Mouse (Mus musculus) midbrain, postnatal 0 days (tissue): ENCODE data around the gene 5330417H12Rik. TPM values are rescaled to one million over a fixed set of nuclear protein-coding genes. Genes with fewer than 3 reads are reported as not detected.

Source experiments
- ATAC-seq: fragments of 200-750 bp; cut with Nextera tagmentation; 2 replicates; pipeline ENCODE4 v1.8.0; 2017; ENCODE audit warnings: moderate number of reproducible peaks, mild to moderate bottlenecking, moderate TSS enrichment, moderate library complexity; ENCODE audit not compliant: low FRiP score
- DNase-seq: peaks from one replicate; pipeline ENCODE4 v3.0.0-alpha.2; 2015; ENCODE audit warnings: low spot score
- H3K27ac ChIP-seq: fragments of 300-500 bp; sonication (generic); 2 replicates; pipeline ENCODE4 v1.5.1; 2014; ENCODE audit warnings: low read depth, mild to moderate bottlenecking, low read length, mixed read lengths
- H3K27me3 ChIP-seq: fragments of 300-500 bp; sonication (generic); 2 replicates; pipeline ENCODE4 v1.6.1; 2014; ENCODE audit warnings: low read length, control low read depth, mixed read lengths; ENCODE audit not compliant: insufficient read depth
- H3K36me3 ChIP-seq: fragments of 300-500 bp; sonication (generic); 2 replicates; pipeline ENCODE4 v1.6.1; 2014; ENCODE audit warnings: low read length, control low read depth, mixed read lengths; ENCODE audit not compliant: insufficient read depth
- H3K4me1 ChIP-seq: fragments of 300-500 bp; sonication (generic); 2 replicates; pipeline ENCODE4 v1.6.1; 2014; ENCODE audit warnings: mild to moderate bottlenecking, control low read depth, antibody characterized with exemption, low read length, mixed read lengths; ENCODE audit not compliant: insufficient read depth
- H3K4me2 ChIP-seq: fragments of 300-500 bp; sonication (generic); 2 replicates; pipeline ENCODE4 v1.6.1; 2014; ENCODE audit warnings: low read depth, mild to moderate bottlenecking, low read length, mixed read lengths; ENCODE audit not compliant: poor library complexity, severe bottlenecking
- H3K4me3 ChIP-seq: fragments of 300-500 bp; sonication (generic); 2 replicates; pipeline ENCODE4 v1.5.1; 2014; ENCODE audit warnings: low read depth, mild to moderate bottlenecking, low read length, moderate library complexity
- H3K9ac ChIP-seq: fragments of 300-500 bp; sonication (generic); replicated peaks from 2 replicates; pipeline ENCODE4 v1.6.1; 2014; ENCODE audit warnings: mild to moderate bottlenecking, low read length, moderate library complexity, mixed read lengths; ENCODE audit not compliant: poor library complexity, severe bottlenecking
- H3K9me3 ChIP-seq: fragments of 300-500 bp; sonication (generic); 2 replicates; pipeline ENCODE4 v1.6.1; 2016; ENCODE audit warnings: low read length, control low read depth
- CTCF ChIP-seq: IDR thresholded peaks from 2 replicates; pipeline ENCODE4 v1.5.1; 2016; ENCODE audit warnings: antibody characterized with exemption, mild to moderate bottlenecking
- WGBS: fragments of 180-500 bp; shearing (Covaris S2); extraction: QIAGEN DNeasy Blood & Tissue Kit; methylation state at CpG from one replicate; pipeline ENCODE4 v1.1.7; 2014; 5-methylcytosine and 5-hydroxymethylcytosine counted together
- polyA plus RNA-seq: library from polyadenylated mRNA; unstranded; fragments of >200 nt; fragmentation: Nextera tagmentation; extraction: Ambion mirVana; gene quantifications from 2 replicates; pipeline ENCODE4 v1.2.1, GENCODE M21; 2015
- total RNA-seq: library from RNA; depleted of rRNA; stranded (reverse); fragments of >200 nt; gene quantifications from 2 replicates; pipeline ENCODE4 v1.2.3, GENCODE M21; 2014

5330417H12Rik gene
- total and polyA plus RNA-seq, 2 experiments from 2014 or later = not detected

DNA sequence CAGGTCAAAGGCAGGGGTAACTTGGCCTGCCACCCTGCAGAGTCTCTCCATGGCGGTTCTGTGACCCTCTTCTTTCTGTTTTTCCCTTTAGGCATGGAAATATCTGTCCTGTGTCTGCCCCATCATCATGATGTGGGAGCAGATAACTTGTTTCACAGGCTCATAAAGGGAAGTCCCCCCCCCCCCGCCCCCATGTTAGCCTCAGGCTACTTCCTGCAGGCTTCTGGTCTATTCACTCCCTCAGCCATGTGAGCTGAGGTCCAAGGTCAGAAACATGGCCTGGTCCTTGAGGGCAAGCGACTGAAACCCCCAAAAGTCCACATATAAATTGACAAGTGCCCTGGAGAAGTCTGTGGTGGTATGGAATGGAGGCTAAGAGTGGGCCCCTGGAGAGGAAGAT lies 4.8 kb downstream of the 5330417H12Rik start:
- Histone ChIP-seq H3K9me3 (no peaks in the 10 kb centered on the region), H3K4me3 (no peak overlapping the region), H3K27me3 (no peaks in the 10 kb centered on the region), H3K27ac (no peak overlapping the region), H3K4me2 (no peak overlapping the region), H3K9ac (no peak overlapping the region), H3K4me1 (no peaks in the 10 kb centered on the region), H3K36me3 (no peaks in the 10 kb centered on the region)
- ATAC-seq (no peak), DNase-seq (no peak)
- 78% methylated on average over 3 of the region's 3 CpGs for WGBS
- no peak for TF ChIP-seq CTCF

DNA sequence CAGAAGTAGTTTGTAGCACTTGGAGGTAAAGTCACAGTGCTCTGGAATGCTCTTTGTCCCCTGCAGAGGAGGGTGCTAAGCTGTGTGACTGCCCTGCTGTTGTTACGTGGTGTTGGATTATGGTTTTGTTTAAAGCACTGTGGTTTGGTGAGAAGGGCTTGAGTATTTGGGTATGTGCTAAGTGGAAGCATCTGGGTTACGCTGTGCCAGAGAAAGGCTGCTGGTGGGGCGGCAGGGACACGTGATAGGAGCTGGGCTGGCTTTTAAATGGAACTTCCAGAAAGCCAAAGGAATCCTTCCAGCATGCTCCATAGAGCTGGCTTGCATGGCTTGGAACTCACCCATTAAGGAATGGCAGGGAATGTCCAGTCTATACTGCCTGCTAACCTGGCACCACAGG lies 5.7 kb downstream of the 5330417H12Rik start:
- Histone ChIP-seq H3K27ac (no peak overlapping the region), H3K9me3 (no peaks in the 10 kb centered on the region), H3K27me3 (no peaks in the 10 kb centered on the region), H3K4me1 (no peaks in the 10 kb centered on the region), H3K4me3 (no peak overlapping the region), H3K4me2 (no peak overlapping the region), H3K36me3 (no peaks in the 10 kb centered on the region), H3K9ac (no peak overlapping the region)
- WGBS = 76% methylated on average over 4 of the region's 4 CpGs
- no peak for ATAC-seq
- no peak for TF ChIP-seq CTCF
- no peak for DNase-seq

DNA sequence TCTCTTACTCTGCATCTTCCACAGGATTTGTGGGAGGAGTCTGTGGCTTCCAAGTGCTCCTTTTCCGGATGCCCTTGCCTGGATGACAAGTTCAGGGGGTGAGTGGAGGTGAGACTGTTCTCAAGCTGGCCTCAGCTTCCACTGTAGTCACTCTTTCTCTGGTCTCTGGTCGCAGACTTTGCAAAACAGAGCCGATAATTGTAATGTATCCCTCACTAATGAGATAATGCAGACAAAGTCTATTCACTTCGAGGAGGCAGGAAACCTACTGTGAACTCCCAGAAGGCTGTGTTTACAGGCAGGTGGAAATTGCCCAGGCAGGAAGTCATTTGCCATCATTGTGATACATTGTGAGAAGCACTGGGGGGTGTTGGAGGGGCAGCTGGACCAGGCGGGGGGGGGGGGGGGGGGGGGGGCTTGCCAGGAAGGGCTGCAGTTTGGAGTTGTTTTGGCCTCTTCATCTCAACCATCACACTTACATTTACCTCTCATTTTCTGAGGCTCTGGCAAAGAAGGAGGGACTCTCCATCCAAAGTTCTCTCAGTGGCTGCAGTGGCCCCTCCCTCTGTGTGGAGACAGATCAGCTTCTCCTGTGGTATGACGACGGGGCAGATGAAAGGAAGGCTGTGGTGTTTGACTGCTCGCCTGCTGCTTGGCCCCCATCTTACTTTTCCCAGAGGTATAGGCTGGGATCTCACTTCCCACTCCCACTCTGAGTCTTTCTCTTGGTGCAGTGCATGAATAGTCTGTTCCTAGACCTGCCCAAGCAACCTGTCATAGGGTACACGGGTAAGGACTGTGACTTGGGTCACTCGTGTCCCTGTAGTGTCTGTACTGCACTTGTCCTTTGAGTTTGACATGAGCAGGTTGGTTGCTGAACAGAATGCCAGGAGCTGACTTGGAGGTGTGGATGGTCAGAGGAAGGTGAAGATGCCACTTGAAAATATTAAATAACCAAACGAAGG lies 6.7 kb downstream of the 5330417H12Rik start:
- no peak overlapping the region for H3K4me3 ChIP-seq
- peak; percentile 25; the same call in 1 of the 2 replicates for ATAC-seq
- WGBS = 34% methylated on average over 10 of the region's 11 CpGs

DNA sequence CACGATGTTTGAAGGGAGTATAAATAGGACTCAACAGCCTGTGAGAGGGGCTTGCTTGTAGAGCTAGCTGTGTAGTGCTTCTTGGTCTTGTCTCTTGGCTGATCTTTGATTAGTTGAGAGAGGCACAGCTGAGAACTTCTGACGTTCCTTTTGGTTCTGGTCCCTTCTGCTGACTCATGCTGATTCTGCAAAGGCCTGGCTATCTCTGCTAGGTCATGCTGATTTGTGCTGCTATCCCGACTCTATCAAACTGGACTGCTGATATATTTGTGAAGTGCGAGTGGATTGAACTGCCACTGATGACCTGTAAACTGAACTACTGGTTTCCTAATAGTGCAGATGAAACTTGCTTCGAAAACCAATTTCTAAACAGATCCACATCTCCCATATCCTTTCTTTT lies 14.1 kb downstream of the 5330417H12Rik start:
- no peak overlapping the region for H3K4me2 ChIP-seq
- ATAC-seq (no peak), DNase-seq (no peak)
- H3K9ac ChIP-seq = no peak overlapping the region
- no peak overlapping the region for H3K27ac ChIP-seq
- WGBS = 95% methylated on average over 5 of the region's 5 CpGs
- H3K9me3 ChIP-seq = no peaks in the 10 kb centered on the region
- no peaks in the 10 kb centered on the region for H3K36me3 ChIP-seq
- no peak for TF ChIP-seq CTCF
- H3K4me1 ChIP-seq = no peaks in the 10 kb centered on the region
- no peaks in the 10 kb centered on the region for H3K27me3 ChIP-seq
- no peak overlapping the region for H3K4me3 ChIP-seq

More for the DNA sequence above, 6.7 kb downstream of the 5330417H12Rik start:
- no peaks in the 10 kb centered on the region for H3K4me1 ChIP-seq
- no peaks in the 10 kb centered on the region for H3K27me3 ChIP-seq
- no peak overlapping the region for H3K27ac ChIP-seq
- H3K36me3 ChIP-seq = no peaks in the 10 kb centered on the region
- H3K9ac ChIP-seq = no peak overlapping the region
- TF ChIP-seq CTCF = no peak
- H3K4me2 ChIP-seq = no peak overlapping the region
- H3K9me3 ChIP-seq = no peaks in the 10 kb centered on the region
- no peak for DNase-seq

DNA sequence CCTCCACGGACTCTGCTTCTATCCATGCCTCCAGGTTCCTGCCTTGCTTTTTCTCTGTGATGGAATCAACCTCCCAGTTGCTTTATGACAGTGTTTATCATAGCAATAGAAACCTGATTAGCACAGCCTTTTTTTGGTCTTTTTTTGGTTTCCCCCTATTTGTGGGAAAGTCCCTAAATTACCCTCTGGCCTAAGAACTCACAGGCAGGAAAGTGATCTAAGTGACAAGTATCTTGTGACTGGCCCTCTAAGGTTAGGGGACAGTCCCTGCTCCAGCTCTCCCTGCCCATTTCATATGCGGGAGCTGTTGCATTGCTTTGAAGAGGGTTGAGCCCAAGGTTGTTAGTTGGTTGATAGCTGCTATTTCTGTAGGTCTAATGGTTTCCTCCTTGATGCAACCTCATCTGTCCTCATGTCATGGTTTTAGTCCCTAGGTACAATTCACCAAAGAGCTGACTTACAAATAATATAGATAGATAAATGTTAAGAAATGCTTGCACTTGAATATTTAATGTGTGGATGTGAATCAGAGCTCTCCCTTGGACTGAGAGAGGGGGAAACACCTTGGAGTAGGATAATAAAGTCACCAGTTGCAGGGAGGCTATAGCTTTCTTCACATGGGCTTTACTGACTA lies 15.2 kb downstream of the 5330417H12Rik start:
- H3K36me3 ChIP-seq = no peaks in the 10 kb centered on the region
- no peak for TF ChIP-seq CTCF
- H3K27me3 ChIP-seq = no peaks in the 10 kb centered on the region
- 85% methylated on average over 2 of the region's 2 CpGs for WGBS
- no peaks in the 10 kb centered on the region for H3K4me1 ChIP-seq
- DNase-seq (no peak), ATAC-seq (no peak)
- no peaks in the 10 kb centered on the region for H3K9me3 ChIP-seq
- H3K9ac ChIP-seq = no peak overlapping the region
- H3K27ac ChIP-seq = no peak overlapping the region
- no peak overlapping the region for H3K4me3 ChIP-seq
- no peak overlapping the region for H3K4me2 ChIP-seq

DNA sequence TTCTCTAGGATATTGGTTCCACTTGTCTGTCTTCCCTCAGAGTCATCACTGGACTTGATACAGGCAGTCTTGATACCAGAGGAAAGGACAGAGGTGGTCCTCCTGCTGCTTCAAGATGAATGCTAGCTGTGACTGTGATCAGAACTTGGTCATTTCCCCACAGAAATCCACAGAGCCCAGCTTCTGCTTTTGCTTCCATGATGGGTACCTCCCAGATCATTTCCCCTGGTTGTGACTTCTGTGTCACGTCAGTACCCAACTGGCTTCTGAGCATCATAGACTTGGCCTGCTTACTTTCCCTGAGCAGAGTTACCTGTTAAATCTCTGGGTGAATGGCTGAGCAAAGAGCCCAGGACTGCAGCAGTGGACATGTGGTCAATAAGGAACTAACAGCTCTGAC lies 17.2 kb downstream of the 5330417H12Rik start:
- ATAC-seq (no peak), DNase-seq (no peak)
- Histone ChIP-seq H3K4me2 (no peak overlapping the region), H3K9ac (no peak overlapping the region), H3K27ac (no peak overlapping the region), H3K4me1 (no peaks in the 10 kb centered on the region), H3K36me3 (no peaks in the 10 kb centered on the region), H3K27me3 (no peaks in the 10 kb centered on the region), H3K9me3 (no peaks in the 10 kb centered on the region), H3K4me3 (no peak overlapping the region)
- no peak for TF ChIP-seq CTCF
- 100% methylated on average over 1 of the region's 1 CpGs for WGBS
